Mouse (Mus musculus): ENCODE results near the gene Gns. TPM values are rescaled to one million over a fixed set of nuclear protein-coding genes. Genes with fewer than 3 reads are reported as not detected.

Gns gene
- total RNA-seq, 1 experiment = 61.0 TPM

GRCm38 (mm10) chr10:121423541-121424349 is 58.9 kb downstream of the Gns start:
- DNase-seq (ENCODE audit: low read depth, low spot score) = no peak

GRCm38 (mm10) chr10:121424455-121424854 is 59.6 kb downstream of the Gns start:
- in situ Hi-C loops (cut with MboI; ENCODE audit: low sequenced_read_pairs in 2 of 2, unreplicated experiment in 2 of 2) = no loop called here
- H3K9me3 ChIP-seq (ENCODE audit: control insufficient read depth, insufficient read depth, low read depth, low read length) = no peaks in the 10 kb centered on the region
- no peak overlapping the region for H3K27ac ChIP-seq (ENCODE audit: insufficient read depth, low read depth, low read length, poor library complexity, severe bottlenecking)
- peaks cover 5 to 39% of the 10 kb centered on the region in 2 experiments for H3K4me1 ChIP-seq (ENCODE audit: control insufficient read depth in 2 of 2, insufficient read depth in 2 of 2, low read length in 2 of 2, poor library complexity in 1 of 2)
- no peak overlapping the region for H3K4me3 ChIP-seq (ENCODE audit: insufficient read depth in 1 of 2, low read depth in 1 of 2, low read length in 2 of 2, poor library complexity in 1 of 2, severe bottlenecking in 1 of 2)
- DNase-seq (ENCODE audit: low read depth, low spot score) = no peak
- no peak overlapping the region for H3K9ac ChIP-seq (ENCODE audit: insufficient read depth, low read depth, low read length, poor library complexity, severe bottlenecking)
- TF ChIP-seq ZC3H11A (IDR thresholded peaks at IDR 0.05; ENCODE audit: borderline replicate concordance, low read depth, low read length) (no peak), ZNF384 (IDR thresholded peaks at IDR 0.05; ENCODE audit: low read depth, low read length) (no peak), HCFC1 (IDR thresholded peaks at IDR 0.05; ENCODE audit: borderline replicate concordance, insufficient read depth, low read length) (no peak), MAFK (IDR thresholded peaks at IDR 0.05; ENCODE audit: insufficient read depth, low read depth, low read length) (no peak), CHD2 (IDR thresholded peaks at IDR 0.05; ENCODE audit: low read depth, low read length) (no peak)
- peaks cover 3% of the 10 kb centered on the region; the same call in 1 of the 2 replicates for H3K36me3 ChIP-seq (ENCODE audit: control insufficient read depth, insufficient read depth, low read length, poor library complexity, severe bottlenecking)

More at GRCm38 (mm10) chr10:121423541-121424349, 58.9 kb downstream of the Gns start:
- Histone ChIP-seq H3K4me1 (ENCODE audit: control insufficient read depth in 2 of 2, insufficient read depth in 2 of 2, low read length in 2 of 2, poor library complexity in 1 of 2) (peaks cover 4 to 37% of the 10 kb centered on the region in 2 experiments), H3K27ac (ENCODE audit: insufficient read depth, low read depth, low read length, poor library complexity, severe bottlenecking) (no peak overlapping the region), H3K4me3 (ENCODE audit: insufficient read depth in 1 of 2, low read depth in 1 of 2, low read length in 2 of 2, poor library complexity in 1 of 2, severe bottlenecking in 1 of 2) (no peak overlapping the region), H3K36me3 (ENCODE audit: control insufficient read depth, insufficient read depth, low read length, poor library complexity, severe bottlenecking) (peaks cover 5% of the 10 kb centered on the region; the same call in 1 of the 2 replicates), H3K9ac (ENCODE audit: insufficient read depth, low read depth, low read length, poor library complexity, severe bottlenecking) (no peak overlapping the region), H3K9me3 (ENCODE audit: control insufficient read depth, insufficient read depth, low read depth, low read length) (no peaks in the 10 kb centered on the region)
- in situ Hi-C loops (cut with MboI; ENCODE audit: low sequenced_read_pairs in 2 of 2, unreplicated experiment in 2 of 2) = no loop called here
- TF ChIP-seq HCFC1 (IDR thresholded peaks at IDR 0.05; ENCODE audit: borderline replicate concordance, insufficient read depth, low read length) (no peak), CHD2 (IDR thresholded peaks at IDR 0.05; ENCODE audit: low read depth, low read length) (no peak), ZNF384 (IDR thresholded peaks at IDR 0.05; ENCODE audit: low read depth, low read length) (no peak), MAFK (IDR thresholded peaks at IDR 0.05; ENCODE audit: insufficient read depth, low read depth, low read length) (no peak), ZC3H11A (IDR thresholded peaks at IDR 0.05; ENCODE audit: borderline replicate concordance, low read depth, low read length) (no peak)

- no peaks in the 10 kb centered on the region for H3K9me3 ChIP-seq (ENCODE audit: control insufficient read depth, insufficient read depth, low read depth, low read length)
- DNase-seq (ENCODE audit: low read depth, low spot score) = no peak
- peaks cover 8 to 43% of the 10 kb centered on the region in 2 experiments for H3K4me1 ChIP-seq (ENCODE audit: control insufficient read depth in 2 of 2, insufficient read depth in 2 of 2, low read length in 2 of 2, poor library complexity in 1 of 2)
- peaks cover 3% of the 10 kb centered on the region; the same call in 1 of the 2 replicates for H3K36me3 ChIP-seq (ENCODE audit: control insufficient read depth, insufficient read depth, low read length, poor library complexity, severe bottlenecking)
- no peak overlapping the region; the same call in 1 of the 2 replicates for H3K27ac ChIP-seq (ENCODE audit: insufficient read depth, low read depth, low read length, poor library complexity, severe bottlenecking)
- TF ChIP-seq ZC3H11A (IDR thresholded peaks at IDR 0.05; ENCODE audit: borderline replicate concordance, low read depth, low read length) (no peak), MAFK (IDR thresholded peaks at IDR 0.05; ENCODE audit: insufficient read depth, low read depth, low read length) (no peak), ZNF384 (IDR thresholded peaks at IDR 0.05; ENCODE audit: low read depth, low read length) (no peak), HCFC1 (IDR thresholded peaks at IDR 0.05; ENCODE audit: borderline replicate concordance, insufficient read depth, low read length) (no peak), CHD2 (IDR thresholded peaks at IDR 0.05; ENCODE audit: low read depth, low read length) (no peak)
- no peak overlapping the region for H3K9ac ChIP-seq (ENCODE audit: insufficient read depth, low read depth, low read length, poor library complexity, severe bottlenecking)
- in situ Hi-C loops (cut with MboI; ENCODE audit: low sequenced_read_pairs in 2 of 2, unreplicated experiment in 2 of 2) = no loop called here
- no peak overlapping the region for H3K4me3 ChIP-seq (ENCODE audit: insufficient read depth in 1 of 2, low read depth in 1 of 2, low read length in 2 of 2, poor library complexity in 1 of 2, severe bottlenecking in 1 of 2)
Measured at GRCm38 (mm10) chr10:121425079-121425478, 60.2 kb downstream of the Gns start.

DNA sequence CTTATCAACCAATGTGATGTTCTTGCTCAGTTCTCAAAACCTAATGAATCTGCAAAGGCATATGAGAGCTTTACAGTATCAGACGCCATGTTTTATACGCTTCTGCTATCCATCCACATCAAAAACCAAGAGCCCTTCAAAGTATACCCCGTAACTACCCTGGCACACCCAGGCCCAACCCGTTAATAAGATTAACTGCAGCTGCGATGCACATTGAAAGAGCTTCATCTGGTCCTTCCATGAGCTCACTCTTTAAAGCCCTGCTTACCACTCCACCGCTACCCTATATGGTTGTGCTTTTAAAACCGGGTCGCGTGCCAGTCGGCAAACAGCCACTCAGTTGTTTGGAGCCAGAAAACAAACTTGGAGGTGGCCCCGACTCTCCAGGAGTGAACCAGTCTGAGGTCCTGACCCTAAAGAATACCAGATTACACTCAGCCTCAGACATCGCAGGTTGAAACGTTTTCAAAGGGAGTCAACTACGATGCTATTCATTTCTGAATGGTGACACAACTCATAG is 60.7 kb downstream of the Gns start:
- H3K27ac ChIP-seq (ENCODE audit: insufficient read depth, low read depth, low read length, poor library complexity, severe bottlenecking) = no peak overlapping the region; the same call in 1 of the 2 replicates
- peaks cover 3% of the 10 kb centered on the region; the same call in 1 of the 2 replicates for H3K36me3 ChIP-seq (ENCODE audit: control insufficient read depth, insufficient read depth, low read length, poor library complexity, severe bottlenecking)
- H3K4me3 ChIP-seq (ENCODE audit: insufficient read depth in 1 of 2, low read depth in 1 of 2, low read length in 2 of 2, poor library complexity in 1 of 2, severe bottlenecking in 1 of 2) = no peak overlapping the region
- no peak for DNase-seq (ENCODE audit: low read depth, low spot score)
- peaks cover 8 to 46% of the 10 kb centered on the region in 2 experiments for H3K4me1 ChIP-seq (ENCODE audit: control insufficient read depth in 2 of 2, insufficient read depth in 2 of 2, low read length in 2 of 2, poor library complexity in 1 of 2)
- in situ Hi-C loops (cut with MboI; ENCODE audit: low sequenced_read_pairs in 2 of 2, unreplicated experiment in 2 of 2) = no loop called here
- H3K9me3 ChIP-seq (ENCODE audit: control insufficient read depth, insufficient read depth, low read depth, low read length) = no peaks in the 10 kb centered on the region
- no peak for TF ChIP-seq ZC3H11A (IDR thresholded peaks at IDR 0.05; ENCODE audit: borderline replicate concordance, low read depth, low read length)
- TF ChIP-seq HCFC1 (IDR thresholded peaks at IDR 0.05; ENCODE audit: borderline replicate concordance, insufficient read depth, low read length) = no peak
- TF ChIP-seq MAFK (IDR thresholded peaks at IDR 0.05; ENCODE audit: insufficient read depth, low read depth, low read length) = no peak
- no peak for TF ChIP-seq CHD2 (IDR thresholded peaks at IDR 0.05; ENCODE audit: low read depth, low read length)
- TF ChIP-seq ZNF384 (IDR thresholded peaks at IDR 0.05; ENCODE audit: low read depth, low read length) = no peak
- H3K9ac ChIP-seq (ENCODE audit: insufficient read depth, low read depth, low read length, poor library complexity, severe bottlenecking) = no peak overlapping the region
